Mouse (Mus musculus): Measurements from ENCODE around the gene Nwd2.

Gene Nwd2

GRCm38 (mm10) chr5:63755092-63755761, 106.3 kb downstream of the Nwd2 start:
- DNase-seq (ENCODE audit: extremely low read depth, low read depth), result peak; percentile 13

GRCm38 (mm10) chr5:63755938-63756337, 107.0 kb downstream of the Nwd2 start:
- no peak for DNase-seq (ENCODE audit: extremely low read depth, low read depth)

GRCm38 (mm10) chr5:63765886-63766285, 117.0 kb downstream of the Nwd2 start:
- DNase-seq (ENCODE audit: extremely low read depth, low read depth), result no peak

GRCm38 (mm10) chr5:63766715-63767114, 117.8 kb downstream of the Nwd2 start:
- DNase-seq (ENCODE audit: extremely low read depth, low read depth), result peak; percentile 39

GRCm38 (mm10) chr5:63767464-63767863, 118.6 kb downstream of the Nwd2 start:
- no peak for DNase-seq (ENCODE audit: extremely low read depth, low read depth)

GRCm38 (mm10) chr5:63768220-63768619, 119.3 kb downstream of the Nwd2 start:
- no peak for DNase-seq (ENCODE audit: extremely low read depth, low read depth)

- DNase-seq (ENCODE audit: extremely low read depth, low read depth), result no peak
Observed at GRCm38 (mm10) chr5:63772971-63773370, 124.1 kb downstream of the Nwd2 start.

GRCm38 (mm10) chr5:63773603-63774002, 124.7 kb downstream of the Nwd2 start:
- no peak for DNase-seq (ENCODE audit: extremely low read depth, low read depth)

GRCm38 (mm10) chr5:63788156-63788826, 139.4 kb downstream of the Nwd2 start:
- DNase-seq (ENCODE audit: extremely low read depth, low read depth), result no peak

GRCm38 (mm10) chr5:63811819-63812508, 163.1 kb downstream of the Nwd2 start, which contains the start of gene 0610040J01Rik:
TSS of gene 0610040J01Rik (plus strand) at chr5:63812363.
- no peak for DNase-seq (ENCODE audit: extremely low read depth, low read depth)

GRCm38 (mm10) chr5:63812509-63812865, 163.6 kb downstream of the Nwd2 start:
- no peak for DNase-seq (ENCODE audit: extremely low read depth, low read depth)

GRCm38 (mm10) chr5:63816643-63817042, 167.7 kb downstream of the Nwd2 start:
- DNase-seq (ENCODE audit: extremely low read depth, low read depth), result no peak

GRCm38 (mm10) chr5:63817270-63817669, 168.4 kb downstream of the Nwd2 start:
- DNase-seq (ENCODE audit: extremely low read depth, low read depth), result no peak

GRCm38 (mm10) chr5:63818975-63819374, 170.1 kb downstream of the Nwd2 start:
- no peak for DNase-seq (ENCODE audit: extremely low read depth, low read depth)

- no peak for DNase-seq (ENCODE audit: extremely low read depth, low read depth)
Observed at GRCm38 (mm10) chr5:63819519-63819918, 170.6 kb downstream of the Nwd2 start.

GRCm38 (mm10) chr5:63821176-63821575, 172.3 kb downstream of the Nwd2 start:
- DNase-seq (ENCODE audit: extremely low read depth, low read depth), result peak; percentile 34

GRCm38 (mm10) chr5:63821860-63822259, 173.0 kb downstream of the Nwd2 start:
- peak; percentile 88 for DNase-seq (ENCODE audit: extremely low read depth, low read depth)

GRCm38 (mm10) chr5:63823362-63824332, 174.7 kb downstream of the Nwd2 start:
- DNase-seq (ENCODE audit: extremely low read depth, low read depth), result no peak

GRCm38 (mm10) chr5:63824599-63825350, 175.9 kb downstream of the Nwd2 start:
- DNase-seq (ENCODE audit: extremely low read depth, low read depth), result no peak

- DNase-seq (ENCODE audit: extremely low read depth, low read depth), result no peak
Observed at GRCm38 (mm10) chr5:63825881-63826280, 177.0 kb downstream of the Nwd2 start.

All from MEL-GATA-1-ER (cell line).